Mouse (Mus musculus) small intestine, adult 2 months (tissue): ENCODE measurements around the gene Cyp27a1. TPM values are rescaled to one million over a fixed set of nuclear protein-coding genes. Genes with fewer than 3 reads are reported as not detected.

ENCODE experiments used
- H3K27ac ChIP-seq: fragments of 200-500 bp; 2 replicates; pipeline ENCODE4 v1.5.1; 2012; ENCODE audit warnings: low read depth, low read length, control low read depth, inconsistent platforms; ENCODE audit not compliant: insufficient read depth
- H3K27me3 ChIP-seq: fragments of 200-500 bp; 2 replicates; pipeline ENCODE4 v1.6.1; 2012; ENCODE audit warnings: mild to moderate bottlenecking, moderate library complexity, low read length, inconsistent platforms; ENCODE audit not compliant: control insufficient read depth, insufficient read depth
- H3K36me3 ChIP-seq: fragments of 200-500 bp; 2 replicates; pipeline ENCODE4 v1.6.1; 2012; ENCODE audit warnings: mild to moderate bottlenecking, low read length, control low read depth, inconsistent platforms; ENCODE audit not compliant: control insufficient read depth, insufficient read depth
- H3K4me1 ChIP-seq: fragments of 200-500 bp; 2 replicates; pipeline ENCODE4 v1.6.1; 2012; ENCODE audit warnings: low read length, inconsistent platforms, mixed read lengths; ENCODE audit not compliant: control insufficient read depth, insufficient read depth, insufficient read length
- H3K4me3 ChIP-seq: fragments of 200-500 bp; 2 replicates; pipeline ENCODE4 v1.5.1; 2012; ENCODE audit warnings: low read depth, mild to moderate bottlenecking, control low read depth, inconsistent platforms, low read length, moderate library complexity
- CTCF ChIP-seq: fragments of 200-500 bp; IDR thresholded peaks from 2 replicates; pipeline ENCODE4 v1.5.1; 2012; ENCODE audit warnings: low read depth, mild to moderate bottlenecking, control low read depth, inconsistent platforms, low read length, moderate library complexity, mixed read lengths; ENCODE audit not compliant: insufficient replicate concordance, insufficient read length; ENCODE audit errors: extremely low read depth
- POLR2A ChIP-seq: fragments of 200-500 bp; IDR thresholded peaks from 2 replicates; pipeline ENCODE4 v1.6.1; 2012; ENCODE audit warnings: low read depth, mild to moderate bottlenecking, control low read depth, inconsistent platforms, low read length, moderate library complexity
- WGBS: fragments of 180-500 bp; shearing (Covaris S2); methylation state at CpG from one replicate; pipeline ENCODE4 v1.1.7; 2018; 5-methylcytosine and 5-hydroxymethylcytosine counted together
- polyA plus RNA-seq: library from polyadenylated mRNA; depleted of rRNA; stranded (reverse); fragments of >200 nt; gene quantifications from 2 replicates; pipeline ENCODE4 v1.2.3, GENCODE M21; 2012; rRNA removed

The Cyp27a1 gene
- polyA plus RNA-seq = 5.6 and 36.2 TPM in 2 replicates

- 2% methylated on average over 35 of the region's 35 CpGs for WGBS
- Histone ChIP-seq H3K4me3 (peak within 1 kb of the TSS; percentile 89), H3K4me1 (peaks cover 4% of the 10 kb centered on the region; the same call in 1 of the 2 replicates), H3K27me3 (no peaks in the 10 kb centered on the region), H3K27ac (peak within 1 kb of the TSS; percentile 81), H3K36me3 (no peaks in the 10 kb centered on the region)
- TF ChIP-seq POLR2A (peak; percentile 89), CTCF (peak; percentile 28; the same call in 1 of the 2 replicates)
Measured at GRCm38 (mm10) chr1:74713099-74713858, at the start of gene Cyp27a1. Gene Cyp27a1 (plus strand): TSS chr1:74713574.

- no peak for TF ChIP-seq POLR2A
- TF ChIP-seq CTCF = no peak
- 49% methylated on average over 6 of the region's 6 CpGs for WGBS
- no peaks in the 10 kb centered on the region for H3K27me3 ChIP-seq
- no peaks in the 10 kb centered on the region for H3K4me1 ChIP-seq
- H3K36me3 ChIP-seq = no peaks in the 10 kb centered on the region
- H3K4me3 ChIP-seq = no peak overlapping the region
- H3K27ac ChIP-seq = no peak overlapping the region
Measured at GRCm38 (mm10) chr1:74665153-74665552, 48.2 kb upstream of the Cyp27a1 start.

GRCm38 (mm10) chr1:74668371-74668770 lies 45.0 kb upstream of the Cyp27a1 start:
- 74% methylated on average over 3 of the region's 3 CpGs for WGBS
- Histone ChIP-seq H3K4me1 (no peaks in the 10 kb centered on the region), H3K4me3 (no peak overlapping the region), H3K27me3 (no peaks in the 10 kb centered on the region), H3K36me3 (no peaks in the 10 kb centered on the region), H3K27ac (no peak overlapping the region)
- no peak for TF ChIP-seq CTCF

- H3K36me3 ChIP-seq = no peaks in the 10 kb centered on the region
- H3K27ac ChIP-seq = no peak overlapping the region
- WGBS = 81% methylated on average over 7 of the region's 7 CpGs
- H3K4me1 ChIP-seq = peaks cover under 1% of the 10 kb centered on the region; the same call in 1 of the 2 replicates
- no peak overlapping the region for H3K4me3 ChIP-seq
- TF ChIP-seq CTCF (no peak), POLR2A (no peak)
- H3K27me3 ChIP-seq = no peaks in the 10 kb centered on the region
Measured at GRCm38 (mm10) chr1:74672731-74673130, 40.6 kb upstream of the Cyp27a1 start.

- Histone ChIP-seq H3K4me1 (peaks cover 3% of the 10 kb centered on the region; the same call in 1 of the 2 replicates), H3K27ac (no peak overlapping the region), H3K4me3 (no peak overlapping the region), H3K36me3 (peaks cover 17% of the 10 kb centered on the region), H3K27me3 (no peaks in the 10 kb centered on the region)
- TF ChIP-seq CTCF (no peak), POLR2A (no peak)
- 95% methylated on average over 3 of the region's 3 CpGs for WGBS
Measured at GRCm38 (mm10) chr1:74676863-74677262, 36.5 kb upstream of the Cyp27a1 start.

GRCm38 (mm10) chr1:74677843-74678242 lies 35.5 kb upstream of the Cyp27a1 start:
- TF ChIP-seq CTCF (no peak), POLR2A (no peak)
- no peaks in the 10 kb centered on the region for H3K27me3 ChIP-seq
- peak overlapping the region; percentile 7; the same call in 1 of the 2 replicates for H3K27ac ChIP-seq
- no peak overlapping the region for H3K4me3 ChIP-seq
- 11% methylated on average over 1 of the region's 1 CpGs for WGBS
- peaks cover 21% of the 10 kb centered on the region for H3K36me3 ChIP-seq
- H3K4me1 ChIP-seq = peaks cover 3% of the 10 kb centered on the region; the same call in 1 of the 2 replicates

- WGBS = 88% methylated on average over 7 of the region's 7 CpGs
- Histone ChIP-seq H3K4me1 (no peaks in the 10 kb centered on the region; the same call in 1 of the 2 replicates), H3K27me3 (no peaks in the 10 kb centered on the region), H3K27ac (no peak overlapping the region), H3K36me3 (peaks cover 53% of the 10 kb centered on the region), H3K4me3 (no peak overlapping the region)
- no peak for TF ChIP-seq POLR2A
- TF ChIP-seq CTCF = no peak
Measured at GRCm38 (mm10) chr1:74687131-74687530, 26.2 kb upstream of the Cyp27a1 start.
